Mouse (Mus musculus) testis, adult 2 months (tissue): ENCODE measurements around the gene 1700067K01Rik. TPM values are rescaled to one million over a fixed set of nuclear protein-coding genes. Genes with fewer than 3 reads are reported as not detected.

Experiments used
- H3K27ac ChIP-seq: fragments of 200-500 bp; 2 replicates; pipeline ENCODE4 v1.5.1; 2012; ENCODE audit warnings: low read depth, low read length; ENCODE audit not compliant: control insufficient read depth, insufficient read depth
- H3K27me3 ChIP-seq: fragments of 200-500 bp; 2 replicates; pipeline ENCODE4 v1.6.1; 2012; ENCODE audit warnings: mild to moderate bottlenecking, low read length, moderate library complexity; ENCODE audit not compliant: control insufficient read depth, insufficient read depth
- H3K36me3 ChIP-seq: fragments of 200-500 bp; 2 replicates; pipeline ENCODE4 v1.6.1; 2012; ENCODE audit warnings: mild to moderate bottlenecking, low read length; ENCODE audit not compliant: control insufficient read depth, insufficient read depth
- H3K4me1 ChIP-seq: fragments of 200-500 bp; 2 replicates; pipeline ENCODE4 v1.6.1; 2012; ENCODE audit warnings: low read length; ENCODE audit not compliant: control insufficient read depth, insufficient read depth
- H3K4me3 ChIP-seq: fragments of 200-500 bp; 2 replicates; pipeline ENCODE4 v1.5.1; 2012; ENCODE audit warnings: low read depth, mild to moderate bottlenecking, low read length, moderate library complexity, mixed read lengths; ENCODE audit not compliant: control insufficient read depth
- CTCF ChIP-seq: fragments of 200-500 bp; IDR thresholded peaks from 2 replicates; pipeline ENCODE4 v1.5.1; 2012; ENCODE audit warnings: low read depth, mild to moderate bottlenecking, inconsistent platforms, low read length, moderate library complexity; ENCODE audit not compliant: control insufficient read depth, insufficient read depth, insufficient replicate concordance
- POLR2A ChIP-seq: fragments of 200-500 bp; IDR thresholded peaks from 2 replicates; pipeline ENCODE4 v1.6.1; 2012; ENCODE audit warnings: low read depth, mild to moderate bottlenecking, inconsistent platforms, low read length, moderate library complexity; ENCODE audit not compliant: control insufficient read depth
- polyA plus RNA-seq: library from polyadenylated mRNA; depleted of rRNA; stranded (reverse); fragments of >200 nt; gene quantifications from 2 replicates; pipeline ENCODE4 v1.2.3, GENCODE M21; 2012

1700067K01Rik gene
- polyA plus RNA-seq, 1 experiment, result 38.1 TPM

DNA sequence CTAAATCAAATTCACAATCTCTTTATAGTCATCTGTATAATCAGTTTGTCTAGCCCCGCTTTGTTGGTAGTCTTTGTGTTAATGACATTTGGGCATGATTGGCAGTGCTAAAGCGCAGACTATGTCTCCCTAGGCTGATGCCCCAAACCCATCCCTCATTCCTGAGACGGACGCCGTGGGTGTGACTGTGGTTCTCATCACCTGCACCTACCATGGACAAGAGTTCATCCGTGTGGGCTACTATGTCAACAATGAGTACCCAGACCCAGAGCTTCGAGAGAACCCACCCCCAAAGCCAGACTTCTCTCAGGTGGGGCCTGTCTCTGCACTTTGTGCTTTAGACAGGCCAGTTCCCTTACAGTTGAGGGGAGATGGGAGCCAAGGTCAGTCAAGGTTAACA is 33.6 kb upstream of the 1700067K01Rik start:
- Histone ChIP-seq H3K27me3 (no peaks in the 10 kb centered on the region), H3K4me1 (peaks cover 5% of the 10 kb centered on the region), H3K27ac (no peak overlapping the region), H3K36me3 (no peaks in the 10 kb centered on the region; the same call in 1 of the 2 replicates), H3K4me3 (no peak overlapping the region)
- no peak for TF ChIP-seq POLR2A
- TF ChIP-seq CTCF, result no peak

DNA sequence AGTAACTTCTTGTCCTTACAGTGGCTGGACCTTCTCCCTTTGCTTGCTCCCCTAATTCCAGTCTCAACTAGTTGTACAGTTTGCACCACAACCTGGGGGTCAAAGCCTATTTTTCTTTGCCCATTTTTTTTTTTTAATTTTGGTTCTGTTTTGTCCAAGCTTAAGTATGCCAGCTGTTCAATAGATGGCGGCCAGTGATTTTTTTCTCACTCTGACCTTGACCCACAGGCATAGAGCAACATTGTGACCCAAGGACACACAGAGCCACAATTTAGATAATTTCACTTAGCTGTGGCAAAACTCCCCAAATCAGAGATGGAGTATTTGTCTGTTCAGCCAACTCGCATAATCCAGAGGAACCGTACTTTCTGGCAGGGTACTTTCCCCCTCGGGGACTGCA is 30.2 kb upstream of the 1700067K01Rik start:
- TF ChIP-seq CTCF (no peak), POLR2A (no peak)
- Histone ChIP-seq H3K4me3 (no peak overlapping the region), H3K36me3 (no peaks in the 10 kb centered on the region; the same call in 1 of the 2 replicates)

DNA sequence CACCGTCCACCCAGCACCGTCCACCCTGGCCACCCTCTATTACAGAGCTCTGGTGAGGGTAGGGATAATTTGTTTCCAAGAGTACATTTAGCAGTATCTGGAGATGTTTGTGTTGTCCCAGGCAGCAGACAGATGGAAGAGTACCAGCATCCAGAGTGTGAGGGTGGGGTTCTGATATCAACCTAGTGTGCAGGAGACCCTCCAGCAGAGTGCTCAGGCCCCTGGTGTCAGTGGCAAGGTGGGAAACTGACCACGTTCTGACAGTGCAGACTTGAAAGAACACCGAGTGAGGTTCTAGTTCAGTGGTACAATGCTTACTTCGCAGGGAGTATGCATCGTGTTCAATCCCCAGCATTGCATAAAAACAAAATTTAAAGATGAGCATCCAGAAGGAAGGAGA is 29.6 kb upstream of the 1700067K01Rik start:
- H3K4me3 ChIP-seq, result peak overlapping the region; percentile 89; the same call in 1 of the 2 replicates
- H3K4me1 ChIP-seq, result peaks cover 12% of the 10 kb centered on the region
- H3K36me3 ChIP-seq, result no peaks in the 10 kb centered on the region; the same call in 1 of the 2 replicates
- peak overlapping the region; percentile 58 for H3K27ac ChIP-seq
- no peaks in the 10 kb centered on the region for H3K27me3 ChIP-seq
- TF ChIP-seq CTCF, result no peak
- no peak for TF ChIP-seq POLR2A

More for the DNA sequence above, 30.2 kb upstream of the 1700067K01Rik start:
- Histone ChIP-seq H3K27me3 (no peaks in the 10 kb centered on the region), H3K4me1 (peaks cover 12% of the 10 kb centered on the region), H3K27ac (peak overlapping the region; percentile 58)

DNA sequence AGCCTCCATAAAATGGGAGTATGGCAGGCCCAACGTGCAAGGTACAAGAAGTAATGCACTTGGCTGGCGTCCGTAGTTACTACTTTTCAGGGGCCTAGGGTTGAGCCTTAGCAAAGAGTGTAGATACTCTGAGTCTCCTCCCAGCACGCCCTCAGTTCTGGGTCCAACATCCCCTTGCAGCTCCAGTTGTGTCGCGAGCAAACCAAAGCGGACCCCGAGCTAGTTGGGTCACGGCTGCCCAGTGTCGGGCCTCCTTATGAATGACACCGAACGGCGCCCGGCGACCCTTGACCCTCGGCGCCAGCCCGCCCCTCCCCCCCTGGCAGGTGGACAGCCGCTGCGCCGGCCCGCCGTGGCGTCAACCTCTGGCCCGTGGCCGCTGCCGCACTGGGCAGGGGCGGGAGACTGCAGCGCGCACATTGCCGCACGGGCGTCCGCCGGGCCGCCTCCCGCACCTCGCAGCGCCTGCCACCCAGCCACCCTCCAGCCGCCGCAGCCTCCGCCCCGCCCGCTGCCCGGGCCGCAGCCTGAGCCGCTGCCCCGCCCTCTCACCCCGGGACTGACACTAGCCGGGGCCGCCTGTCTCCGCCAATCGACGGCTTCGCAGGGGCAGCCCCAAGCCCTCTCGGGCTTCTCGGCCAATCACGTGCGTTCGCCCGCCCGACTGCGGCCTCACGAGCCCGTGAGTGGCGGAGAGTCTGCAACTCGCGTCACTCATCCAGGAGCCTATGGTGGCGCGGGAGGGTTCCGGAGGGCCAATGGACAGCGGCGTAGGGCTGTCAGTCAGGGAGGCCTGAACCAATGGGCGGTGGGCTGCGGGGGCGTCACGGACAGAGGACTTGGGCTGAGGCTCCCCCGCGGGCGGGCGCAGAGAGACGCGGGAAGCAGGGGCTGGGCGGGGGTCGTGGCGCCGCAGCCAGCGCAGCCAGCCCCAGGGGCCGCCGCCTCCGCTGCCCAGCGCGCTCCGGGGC is 28.9 kb upstream of the 1700067K01Rik start, which contains the start of gene Prkaca:
TSS of gene Prkaca (plus strand) at position 844 of the 971 bp plus-strand sequence.
- peak within 1 kb of the TSS; percentile 89 for H3K4me3 ChIP-seq
- peak within 1 kb of the TSS; percentile 58 for H3K27ac ChIP-seq
- peak; percentile 34 for TF ChIP-seq POLR2A
- no peak for TF ChIP-seq CTCF
- H3K4me1 ChIP-seq, result peaks cover 20% of the 10 kb centered on the region
- no peaks in the 10 kb centered on the region; the same call in 1 of the 2 replicates for H3K36me3 ChIP-seq
- no peaks in the 10 kb centered on the region for H3K27me3 ChIP-seq

DNA sequence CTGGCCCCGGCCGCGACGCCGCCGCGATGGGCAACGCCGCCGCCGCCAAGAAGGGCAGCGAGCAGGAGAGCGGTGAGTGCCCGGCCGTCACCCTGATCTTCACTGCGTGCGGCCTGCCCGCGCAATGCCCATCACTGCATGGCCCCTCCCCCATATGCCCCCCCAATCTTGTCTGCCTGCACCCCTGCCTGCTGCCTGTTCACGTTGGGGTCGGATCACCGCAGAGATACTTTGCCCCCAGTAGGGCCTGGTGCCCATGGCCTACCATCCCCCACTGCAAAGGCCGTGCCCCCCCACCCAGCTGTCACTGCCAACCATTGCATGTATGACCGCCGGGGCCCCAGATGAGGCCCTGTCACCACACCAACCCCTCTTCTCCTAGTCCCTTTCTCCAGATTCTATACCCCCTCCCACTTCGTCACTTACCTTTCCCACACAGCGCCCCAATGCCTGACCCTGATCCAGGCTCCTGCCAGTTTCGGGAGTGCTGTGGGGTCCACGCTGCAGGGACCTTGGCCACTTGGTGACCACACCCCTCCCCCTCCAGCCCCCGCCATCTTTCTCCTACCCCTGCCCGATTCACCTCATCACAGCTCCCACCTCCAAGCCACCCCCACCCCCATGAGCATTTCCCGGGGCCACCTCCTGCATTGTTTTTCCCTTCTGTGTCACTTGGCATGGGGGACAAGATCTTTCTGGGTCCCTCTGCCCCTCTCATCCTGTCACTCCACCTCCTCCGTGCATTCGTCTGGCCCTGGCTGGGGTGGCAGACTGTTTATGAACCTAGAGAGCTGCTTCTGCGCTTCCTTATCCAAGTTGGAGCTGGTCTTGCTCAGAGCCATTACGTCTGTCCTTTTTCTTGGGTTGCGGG is 27.9 kb upstream of the 1700067K01Rik start:
- no peak for TF ChIP-seq CTCF
- no peak for TF ChIP-seq POLR2A
- Histone ChIP-seq H3K36me3 (no peaks in the 10 kb centered on the region), H3K27ac (peak overlapping the region; percentile 39; the same call in 1 of the 2 replicates), H3K4me1 (peaks cover 24% of the 10 kb centered on the region), H3K4me3 (peak overlapping the region; percentile 89), H3K27me3 (no peaks in the 10 kb centered on the region)

DNA sequence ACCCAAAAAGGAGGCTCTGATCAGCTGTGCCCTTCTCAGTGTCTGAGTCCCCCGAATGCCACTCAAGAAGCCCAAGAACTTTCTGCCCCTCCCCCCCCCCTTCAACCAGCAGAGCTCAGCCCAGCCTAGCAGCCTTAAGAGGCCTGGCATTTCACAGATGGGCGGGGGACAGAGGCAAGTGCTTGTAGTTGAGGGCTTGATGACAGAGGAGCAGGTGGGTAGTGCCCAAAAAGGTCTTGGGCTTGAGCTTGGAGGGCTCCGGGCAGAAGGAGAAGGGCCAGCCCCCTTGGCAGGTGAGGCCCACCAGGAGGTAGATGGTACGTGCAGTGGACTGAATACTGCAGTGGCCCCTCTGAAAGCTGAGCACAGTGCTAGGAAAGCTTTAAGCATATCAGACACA is 26.8 kb upstream of the 1700067K01Rik start:
- TF ChIP-seq POLR2A (no peak), CTCF (no peak)
- no peaks in the 10 kb centered on the region for H3K27me3 ChIP-seq
- no peak overlapping the region for H3K27ac ChIP-seq
- H3K4me3 ChIP-seq, result no peak overlapping the region
- H3K4me1 ChIP-seq, result peaks cover 26% of the 10 kb centered on the region
- H3K36me3 ChIP-seq, result no peaks in the 10 kb centered on the region

DNA sequence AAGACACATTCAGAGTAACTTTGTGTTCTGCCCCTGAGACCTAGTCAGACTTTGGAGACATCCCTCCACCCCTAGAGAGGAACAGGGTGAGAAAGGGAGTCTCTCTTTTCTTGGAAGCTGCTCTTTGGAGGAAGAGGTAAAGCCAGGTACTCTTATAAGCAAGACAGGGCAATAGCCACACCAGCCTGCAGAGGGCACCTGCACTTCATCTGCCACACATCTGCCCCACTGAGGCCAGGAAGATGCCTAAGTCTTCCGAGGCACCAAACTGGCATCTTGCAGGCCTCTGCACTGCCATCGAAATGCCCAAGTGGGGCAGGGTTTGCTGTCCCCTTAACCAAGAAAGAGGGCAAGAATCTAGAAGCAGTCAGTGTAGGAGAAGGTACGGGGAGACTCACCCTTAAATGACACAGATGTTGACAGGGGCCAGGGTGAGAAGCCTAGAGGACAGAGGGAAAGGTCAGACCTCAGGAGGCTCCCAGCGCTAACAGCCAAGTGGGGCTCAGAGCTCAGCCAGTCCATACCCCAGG is 25.1 kb upstream of the 1700067K01Rik start:
- peaks cover 26% of the 10 kb centered on the region for H3K4me1 ChIP-seq
- TF ChIP-seq CTCF (peak; percentile 27; the same call in 1 of the 2 replicates), POLR2A (no peak)
- peak overlapping the region; percentile 41 for H3K27ac ChIP-seq
- H3K36me3 ChIP-seq, result no peaks in the 10 kb centered on the region
- no peaks in the 10 kb centered on the region for H3K27me3 ChIP-seq
- H3K4me3 ChIP-seq, result peak overlapping the region; percentile 86
